Mouse (Mus musculus) c-Kit-negative CD71-positive TER-119-positive erythroid progenitor cells, embryonic 14.5 days (primary cell): ENCODE measurements around the gene Prb1.
"Not testable (repeated sequence)": the region's sequence is repeated elsewhere in the genome, so short reads cannot be mapped to it uniquely, and the experiment has no call there.

Experiments used
- DNase-seq: peaks from one replicate; pipeline ENCODE4 v3.0.0-alpha.2; 2013; ENCODE audit warnings: low read depth, low spot score

The Prb1 gene

DNA sequence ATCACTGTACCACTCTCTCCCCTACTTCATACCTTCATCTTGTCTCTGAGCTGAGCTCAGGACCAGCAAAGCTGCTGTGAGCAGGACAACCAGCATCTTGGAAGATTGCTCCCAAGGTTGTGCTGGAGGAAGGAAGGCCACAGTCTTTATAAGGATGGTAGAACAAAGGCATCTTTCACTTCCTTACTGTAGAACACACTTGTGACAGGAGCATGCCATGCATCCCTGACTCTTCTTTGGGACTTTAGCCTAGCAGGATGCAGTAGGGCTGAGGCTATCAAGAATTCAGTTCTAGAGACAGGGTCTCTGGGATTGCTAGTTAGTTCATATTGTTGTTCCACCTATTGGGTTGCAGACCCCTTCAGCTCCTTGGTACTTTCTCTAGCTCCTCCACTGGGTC lies at the start of gene Prb1:
Prb1 (minus strand) TSS at position 101 of the 400 bp plus-strand sequence.
- not testable (repeated sequence) for DNase-seq
